ENCODE assay signal across 18 mouse cellular contexts in the genomic region with DNA sequence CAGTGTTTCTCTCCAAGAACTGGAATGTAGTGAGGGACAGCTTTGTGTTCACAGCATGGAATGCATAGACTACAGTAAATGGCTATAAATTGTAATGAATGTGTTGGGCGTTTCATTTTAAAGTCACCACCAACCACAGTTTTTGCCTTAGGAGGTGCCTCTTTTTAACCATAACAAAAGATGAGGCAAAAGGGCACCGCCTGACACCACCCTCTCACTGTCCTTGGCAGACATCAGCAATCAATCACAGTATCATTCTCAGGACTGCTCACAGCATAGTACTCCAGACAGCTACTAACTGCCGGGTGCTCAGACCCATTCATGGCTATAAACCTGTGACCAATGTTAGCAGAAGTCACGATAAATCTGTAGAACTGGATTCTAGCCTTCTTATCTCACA.
"Had no signal": no experiment of that assay in that cellular context is flagged by ENCODE, and none has a peak within 500 bp of the region (broad histone marks: within the 10 kb centered on the region; RNA-seq: fewer than 3 reads in every experiment).

No protein-coding gene starts in this region.

- H3K4me2 ChIP-seq: kidney, embryonic 15.5 days; liver, embryonic 13.5 days; midbrain, embryonic 11.5 days; neural tube, embryonic 12.5 days; stomach, embryonic 15.5 days had no signal

- H3K9me3 ChIP-seq: kidney, embryonic 15.5 days; liver, embryonic 13.5 days; neural tube, embryonic 12.5 days; stomach, embryonic 15.5 days had no signal

- DNase-seq: kidney, postnatal 10 days; kidney, postnatal 36 days; liver, embryonic 13.5 days; lung, adult 2 months; lung, postnatal 14 days; lung, postnatal 4 days; midbrain, embryonic 14.5 days; retina, postnatal 1 day; right cerebral cortex, postnatal 25 days; spleen, adult 18-20 months; thymus, adult 2 months; thymus, postnatal 14 days; thymus, postnatal 4 days had no signal

- H3K4me1 ChIP-seq: kidney, embryonic 15.5 days; liver, embryonic 13.5 days; neural tube, embryonic 12.5 days; stomach, embryonic 15.5 days had no signal

- H3K27me3 ChIP-seq: kidney, embryonic 15.5 days; liver, embryonic 13.5 days; stomach, embryonic 15.5 days had no signal

- H3K36me3 ChIP-seq: kidney, embryonic 15.5 days; liver, embryonic 13.5 days; neural tube, embryonic 12.5 days; stomach, embryonic 15.5 days had no signal

- H3K4me3 ChIP-seq: kidney, embryonic 15.5 days; left cerebral cortex, adult 2 months; liver, embryonic 13.5 days; neural tube, embryonic 12.5 days; stomach, embryonic 15.5 days had no signal

- H3K9ac ChIP-seq: kidney, embryonic 15.5 days; liver, embryonic 13.5 days; neural tube, embryonic 12.5 days; stomach, embryonic 15.5 days had no signal

- H3K27ac ChIP-seq: kidney, embryonic 15.5 days; left cerebral cortex, adult 2 months; liver, embryonic 13.5 days; neural tube, embryonic 12.5 days; stomach, embryonic 15.5 days had no signal
